Mouse (Mus musculus) gastrocnemius, adult 8-10 months (tissue): Measurements from ENCODE around the gene Snx13. TPM values are rescaled to one million over a fixed set of nuclear protein-coding genes. Genes with fewer than 3 reads are reported as not detected.

Source experiments
- DNase-seq, 2 experiments: peaks; one replicate each; pipeline ENCODE4 v3.0.0; 2022; ENCODE audit warnings: low spot score in 2 of 2
- microRNA-seq: library from miRNA; unstranded; fragments of <30 nt; microRNA quantifications from one replicate; pipeline ENCODE4 v1.2.0, GENCODE M21; 2022
- total RNA-seq, 4 experiments: library from RNA; stranded (reverse); gene quantifications; 2 replicates each; pipeline ENCODE4 v1.2.4; 2022

Snx13 gene
- total RNA-seq, 4 experiments from 2014 or later: 57.5 to 61.6 (median 57.9) TPM

- no peak for DNase-seq
Observed at GRCm38 (mm10) chr12:35184261-35184660, 137.3 kb downstream of the Snx13 start.

GRCm38 (mm10) chr12:35191698-35192425 is 144.9 kb downstream of the Snx13 start:
- DNase-seq: peak; percentile 31 to 48

- no peak for DNase-seq
Observed at GRCm38 (mm10) chr12:35192426-35192769, 145.4 kb downstream of the Snx13 start.

Small RNA genes within 50 kb of the gene (microRNA-seq; reads per million reads assigned to microRNA genes)
- not detected for gene Mir680-3

Other genes with a start within 250 kb of the Snx13 start
- 1 to 10 TPM; 3.6 to 6.6 (median 5.9) TPM for gene Hdac9, start 130.1 kb upstream of the Snx13 start, total RNA-seq
- not detected for gene Prps1l1, start 62.4 kb upstream of the Snx13 start, total RNA-seq